Mouse (Mus musculus): ENCODE results near the gene Iqgap1.

Gene Iqgap1

GRCm38 (mm10) chr7:80670889-80671288 lies 154.9 kb downstream of the Iqgap1 start:
- DNase-seq (ENCODE audit: low read depth, low spot score), result no peak

GRCm38 (mm10) chr7:80667190-80667589 lies 158.6 kb downstream of the Iqgap1 start:
- DNase-seq (ENCODE audit: low read depth, low spot score), result no peak

DNA sequence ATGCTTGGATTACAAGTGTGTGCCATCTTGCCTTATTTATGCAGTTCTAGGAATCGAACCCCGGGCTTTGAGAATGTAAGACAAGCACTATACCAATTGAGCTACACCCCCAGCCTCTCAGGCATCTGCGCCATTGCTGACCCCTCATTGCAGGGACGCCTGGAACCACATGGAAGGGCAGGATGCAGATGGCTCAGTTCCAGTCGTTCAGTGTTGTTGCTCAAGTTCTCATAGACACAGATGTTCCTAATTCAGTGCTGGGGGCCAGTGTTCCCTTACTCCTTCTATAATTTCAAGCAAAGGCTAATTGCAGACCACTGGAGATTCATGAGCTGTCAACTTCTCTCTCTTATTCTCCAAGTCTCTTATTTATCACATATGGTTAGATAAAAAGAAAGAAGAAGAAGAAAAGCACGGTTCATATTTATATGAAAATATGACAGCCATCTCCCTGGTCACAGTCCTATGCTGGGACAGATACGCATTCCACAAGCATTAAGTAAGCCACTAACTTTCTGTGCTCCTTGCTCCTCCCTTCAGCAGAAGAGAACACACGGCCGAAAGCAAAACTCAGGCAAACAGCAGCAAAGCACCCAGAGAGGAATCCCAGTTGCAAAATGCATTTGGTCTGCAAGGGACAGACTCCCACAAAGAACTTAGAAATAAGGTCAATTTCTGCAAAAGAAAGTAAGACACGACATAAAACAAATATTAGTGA lies 159.4 kb downstream of the Iqgap1 start:
- DNase-seq (ENCODE audit: low read depth, low spot score), result no peak
